Mouse (Mus musculus) lung, postnatal 14 days (tissue): ENCODE results near the gene Laptm4a.

Experiments used
- DNase-seq: peaks from one replicate; pipeline ENCODE4 v3.0.0; 2021

The Laptm4a gene

DNA sequence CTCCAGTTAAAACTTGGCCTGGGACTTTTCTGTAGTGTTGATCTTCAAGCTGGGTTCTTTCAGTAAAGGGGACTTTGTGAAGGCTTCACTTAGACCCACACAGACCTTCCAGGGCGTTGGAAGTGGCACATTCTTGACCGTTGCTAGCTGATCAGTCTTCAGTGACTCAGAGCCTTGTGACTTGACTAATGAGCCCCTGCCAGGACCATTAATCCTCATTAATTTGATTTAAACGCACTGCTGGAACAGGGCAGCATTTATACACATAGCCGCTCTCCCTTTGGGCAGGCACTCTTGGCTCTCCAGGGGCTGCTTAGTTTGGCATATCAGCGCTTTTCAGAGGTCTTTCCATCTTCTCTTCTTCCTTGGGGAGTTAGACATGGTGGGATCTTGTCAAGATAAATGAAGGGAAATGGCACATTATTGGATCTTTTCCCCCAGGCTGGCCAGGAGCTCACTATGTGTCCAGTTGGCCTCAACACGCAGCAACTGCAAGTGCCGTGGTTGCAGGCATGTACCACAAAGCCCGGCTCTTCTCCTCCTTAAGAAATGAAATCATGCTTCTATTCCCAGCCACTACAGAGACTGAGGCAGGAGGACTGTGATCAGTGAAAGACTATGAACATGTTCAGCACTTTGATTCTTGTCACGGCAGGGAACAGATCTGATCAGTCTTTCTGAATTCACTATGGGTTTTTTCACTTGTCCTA lies 40.3 kb downstream of the Laptm4a start:
- no peak for DNase-seq

DNA sequence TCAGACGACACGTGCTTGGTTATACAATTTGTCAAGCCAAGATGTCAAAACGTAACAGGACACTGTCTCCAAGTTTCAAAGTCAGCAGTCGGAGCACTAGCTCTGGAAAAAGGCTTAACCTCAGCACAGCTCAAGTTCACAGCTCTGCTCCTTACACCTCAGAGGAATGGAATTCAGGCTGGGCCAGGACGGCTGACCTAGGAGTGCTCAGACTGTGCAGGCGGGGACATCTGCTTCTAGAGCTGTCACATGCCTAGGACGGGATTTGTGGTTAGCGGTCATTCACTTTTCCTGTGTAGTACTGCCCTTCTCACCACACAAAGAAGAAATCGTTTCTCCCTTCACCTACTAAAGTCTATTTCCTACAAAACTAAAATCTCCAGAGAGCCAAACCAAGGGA lies 48.4 kb downstream of the Laptm4a start:
- peak; percentile 47 for DNase-seq

DNA sequence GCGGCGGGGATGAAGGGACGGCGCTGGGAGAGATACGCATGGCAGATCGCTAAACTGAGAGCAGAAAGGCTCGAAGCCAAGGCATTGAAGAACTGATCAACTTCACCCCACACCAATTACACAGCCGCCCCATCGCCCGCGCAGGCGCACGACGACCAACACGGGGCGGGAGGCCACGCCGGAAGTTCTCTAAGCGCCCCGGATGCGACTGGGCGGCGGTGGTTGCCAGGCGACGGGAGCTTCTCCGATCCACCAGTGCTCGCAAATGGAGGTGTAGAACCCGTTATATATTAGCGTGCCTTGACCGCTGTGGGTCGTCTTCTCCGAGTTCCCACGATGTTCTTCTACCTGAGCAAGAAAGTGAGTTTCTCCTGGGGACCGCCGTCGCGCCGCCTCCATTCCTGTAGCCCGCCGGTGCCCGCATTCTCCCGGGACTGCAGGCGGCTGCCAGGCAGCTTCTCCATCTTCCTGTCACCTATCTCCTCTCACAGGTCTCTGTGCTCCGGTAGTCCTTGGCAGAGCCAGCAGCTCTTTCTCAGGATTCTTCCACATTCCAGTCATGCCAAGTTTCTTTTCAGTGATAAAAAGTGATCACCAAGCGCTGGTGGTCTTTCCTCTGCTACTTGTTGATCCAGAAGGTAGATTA lies 52.5 kb downstream of the Laptm4a start, which contains the start of gene Wdr35:
Wdr35 (plus strand) TSS at position 73 of the 646 bp plus-strand sequence.
- peak; percentile 89 for DNase-seq

DNA sequence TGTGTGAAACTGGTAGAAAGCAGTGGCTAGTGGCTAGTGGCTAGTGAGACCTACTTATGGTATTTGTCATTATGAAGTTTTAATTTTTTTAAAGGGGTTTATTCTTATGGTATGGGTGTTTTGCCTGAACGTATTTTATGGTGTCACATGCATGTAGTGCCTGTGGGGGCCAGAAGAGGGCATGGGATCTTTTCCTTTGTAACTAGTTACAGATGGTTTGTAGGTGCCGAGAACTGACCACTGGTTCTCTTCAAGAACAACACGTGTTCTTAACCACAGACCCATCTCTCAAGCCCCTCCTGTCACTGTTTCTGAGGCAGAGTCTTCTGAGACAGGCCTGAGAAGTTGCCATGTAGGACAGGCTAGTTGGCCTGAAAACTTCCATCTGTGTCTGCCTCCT lies 53.6 kb downstream of the Laptm4a start:
- no peak for DNase-seq
